Mouse (Mus musculus) forebrain, embryonic 12.5 days (tissue): ENCODE results near the gene Ctbs. TPM values are rescaled to one million over a fixed set of nuclear protein-coding genes. Genes with fewer than 3 reads are reported as not detected.
A peak's percentile ranks its signal among the peaks of the same experiment; 100 is the strongest.

Source experiments
- ATAC-seq: fragments of 200-750 bp; cut with Nextera tagmentation; 2 replicates; pipeline ENCODE4 v1.8.0; 2017; ENCODE audit warnings: moderate TSS enrichment; ENCODE audit not compliant: low FRiP score
- H3K27ac ChIP-seq: fragments of 300-500 bp; sonication (generic); 2 replicates; pipeline ENCODE4 v1.5.1; 2016; ENCODE audit warnings: mild to moderate bottlenecking
- H3K27me3 ChIP-seq: fragments of 300-500 bp; sonication (generic); 2 replicates; pipeline ENCODE4 v1.6.1; 2016; ENCODE audit warnings: mild to moderate bottlenecking
- H3K36me3 ChIP-seq: fragments of 300-500 bp; sonication (generic); replicated peaks from 2 replicates; pipeline ENCODE4 v1.6.1; 2016; ENCODE audit warnings: mild to moderate bottlenecking
- H3K4me1 ChIP-seq: fragments of 300-500 bp; sonication (generic); 2 replicates; pipeline ENCODE4 v1.6.1; 2016
- H3K4me2 ChIP-seq: fragments of 300-500 bp; sonication (generic); 2 replicates; pipeline ENCODE4 v1.6.1; 2016; ENCODE audit warnings: mild to moderate bottlenecking, moderate library complexity
- H3K4me3 ChIP-seq: fragments of 300-500 bp; sonication (generic); replicated peaks from 2 replicates; pipeline ENCODE4 v1.5.1; 2016; ENCODE audit warnings: mild to moderate bottlenecking
- H3K9ac ChIP-seq: fragments of 300-500 bp; sonication (generic); 2 replicates; pipeline ENCODE4 v1.6.1; 2016; ENCODE audit warnings: mild to moderate bottlenecking
- H3K9me3 ChIP-seq: fragments of 300-500 bp; sonication (generic); 2 replicates; pipeline ENCODE4 v1.6.1; 2016
- WGBS: fragments of 180-500 bp; shearing (Covaris S2); methylation state at CpG from one replicate; pipeline ENCODE4 v1.1.7; 2016; 5-methylcytosine and 5-hydroxymethylcytosine counted together
- polyA plus RNA-seq: library from polyadenylated mRNA; unstranded; fragments of >200 nt; fragmentation: Nextera tagmentation; extraction: Ambion mirVana; gene quantifications from 2 replicates; pipeline ENCODE4 v1.2.1, GENCODE M21; 2016

The Ctbs gene
- polyA plus RNA-seq, 1 experiment from 2014 or later, result 5.5 TPM

- H3K27me3 ChIP-seq, result no peaks in the 10 kb centered on the region
- 88% methylated on average over 5 of the region's 5 CpGs for WGBS
- H3K27ac ChIP-seq, result no peak overlapping the region
- no peak overlapping the region for H3K9ac ChIP-seq
- peaks cover 5% of the 10 kb centered on the region; the same call in 1 of the 2 replicates for H3K4me1 ChIP-seq
- no peaks in the 10 kb centered on the region for H3K36me3 ChIP-seq
- H3K4me3 ChIP-seq, result no peak overlapping the region
- H3K4me2 ChIP-seq, result no peak overlapping the region
- no peak for ATAC-seq
- H3K9me3 ChIP-seq, result no peaks in the 10 kb centered on the region
These were observed 1.8 kb downstream of the Ctbs start for GRCm38 (mm10) chr3:146451375-146451774.

GRCm38 (mm10) chr3:146462939-146463338 lies 13.3 kb downstream of the Ctbs start:
- Histone ChIP-seq H3K27ac (no peak overlapping the region), H3K9ac (no peak overlapping the region), H3K9me3 (no peaks in the 10 kb centered on the region), H3K4me2 (no peak overlapping the region), H3K36me3 (no peaks in the 10 kb centered on the region), H3K4me3 (no peak overlapping the region), H3K4me1 (no peaks in the 10 kb centered on the region), H3K27me3 (no peaks in the 10 kb centered on the region)
- 71% methylated on average over 2 of the region's 2 CpGs for WGBS
- no peak for ATAC-seq

GRCm38 (mm10) chr3:146469226-146469625 lies 19.6 kb downstream of the Ctbs start:
- Histone ChIP-seq H3K27me3 (no peaks in the 10 kb centered on the region), H3K9ac (no peak overlapping the region), H3K36me3 (no peaks in the 10 kb centered on the region), H3K9me3 (no peaks in the 10 kb centered on the region), H3K4me2 (no peak overlapping the region), H3K4me1 (no peaks in the 10 kb centered on the region), H3K27ac (no peak overlapping the region), H3K4me3 (no peak overlapping the region)
- 88% methylated on average over 2 of the region's 2 CpGs for WGBS
- ATAC-seq, result no peak

GRCm38 (mm10) chr3:146472657-146473056 lies 23.1 kb downstream of the Ctbs start:
- ATAC-seq, result no peak
- Histone ChIP-seq H3K4me1 (no peaks in the 10 kb centered on the region), H3K36me3 (no peaks in the 10 kb centered on the region), H3K4me2 (no peak overlapping the region), H3K9me3 (no peaks in the 10 kb centered on the region), H3K27ac (no peak overlapping the region), H3K9ac (no peak overlapping the region), H3K4me3 (no peak overlapping the region), H3K27me3 (no peaks in the 10 kb centered on the region)
- 68% methylated on average over 4 of the region's 4 CpGs for WGBS

GRCm38 (mm10) chr3:146473741-146474140 lies 24.1 kb downstream of the Ctbs start:
- ATAC-seq, result no peak
- H3K27me3 ChIP-seq, result no peaks in the 10 kb centered on the region
- H3K27ac ChIP-seq, result no peak overlapping the region
- no peaks in the 10 kb centered on the region for H3K4me1 ChIP-seq
- H3K9me3 ChIP-seq, result no peaks in the 10 kb centered on the region
- H3K9ac ChIP-seq, result no peak overlapping the region
- H3K4me3 ChIP-seq, result no peak overlapping the region
- H3K4me2 ChIP-seq, result no peak overlapping the region
- H3K36me3 ChIP-seq, result no peaks in the 10 kb centered on the region

GRCm38 (mm10) chr3:146474428-146474827 lies 24.8 kb downstream of the Ctbs start:
- WGBS, result 92% methylated on average over 3 of the region's 3 CpGs
- Histone ChIP-seq H3K4me2 (no peak overlapping the region), H3K4me1 (no peaks in the 10 kb centered on the region)

GRCm38 (mm10) chr3:146482044-146482443 lies 32.4 kb downstream of the Ctbs start:
- Histone ChIP-seq H3K27ac (no peak overlapping the region), H3K9ac (no peak overlapping the region), H3K4me1 (no peaks in the 10 kb centered on the region), H3K9me3 (no peaks in the 10 kb centered on the region), H3K4me2 (no peak overlapping the region), H3K4me3 (no peak overlapping the region), H3K36me3 (no peaks in the 10 kb centered on the region), H3K27me3 (no peaks in the 10 kb centered on the region)
- 71% methylated on average over 2 of the region's 2 CpGs for WGBS
- no peak for ATAC-seq

More at GRCm38 (mm10) chr3:146474428-146474827, 24.8 kb downstream of the Ctbs start:
- no peaks in the 10 kb centered on the region for H3K9me3 ChIP-seq
- H3K9ac ChIP-seq, result no peak overlapping the region
- no peak overlapping the region for H3K27ac ChIP-seq
- H3K4me3 ChIP-seq, result no peak overlapping the region
- no peak for ATAC-seq
- no peaks in the 10 kb centered on the region for H3K27me3 ChIP-seq
- H3K36me3 ChIP-seq, result no peaks in the 10 kb centered on the region

- Histone ChIP-seq H3K27ac (no peak overlapping the region), H3K9ac (no peak overlapping the region), H3K36me3 (no peaks in the 10 kb centered on the region), H3K27me3 (no peaks in the 10 kb centered on the region), H3K4me1 (no peaks in the 10 kb centered on the region), H3K4me3 (no peak overlapping the region), H3K4me2 (no peak overlapping the region), H3K9me3 (no peaks in the 10 kb centered on the region)
- WGBS, result 86% methylated on average over 4 of the region's 4 CpGs
- ATAC-seq, result no peak
These were observed 36.9 kb downstream of the Ctbs start for GRCm38 (mm10) chr3:146486464-146486863.

GRCm38 (mm10) chr3:146494941-146495340 lies 45.3 kb downstream of the Ctbs start:
- no peaks in the 10 kb centered on the region; the same call in 1 of the 2 replicates for H3K4me1 ChIP-seq
- H3K36me3 ChIP-seq, result no peaks in the 10 kb centered on the region
- no peak overlapping the region for H3K4me3 ChIP-seq
- no peak overlapping the region for H3K9ac ChIP-seq
- no peak overlapping the region for H3K27ac ChIP-seq
- WGBS, result 33% methylated on average over 8 of the region's 8 CpGs
- H3K4me2 ChIP-seq, result no peak overlapping the region
- H3K27me3 ChIP-seq, result no peaks in the 10 kb centered on the region
- no peak for ATAC-seq
- no peaks in the 10 kb centered on the region for H3K9me3 ChIP-seq

GRCm38 (mm10) chr3:146498989-146499388 lies 49.4 kb downstream of the Ctbs start:
- Histone ChIP-seq H3K4me2 (peak overlapping the region; percentile 61), H3K27ac (peak overlapping the region; percentile 82), H3K4me3 (peak overlapping the region; percentile 82), H3K27me3 (no peaks in the 10 kb centered on the region), H3K9ac (peak overlapping the region; percentile 76), H3K36me3 (peaks cover 10% of the 10 kb centered on the region), H3K4me1 (peaks cover 22% of the 10 kb centered on the region), H3K9me3 (no peaks in the 10 kb centered on the region)
- ATAC-seq, result no peak
- WGBS, result 4% methylated on average over 13 of the region's 13 CpGs

GRCm38 (mm10) chr3:146499431-146500002 lies 49.9 kb downstream of the Ctbs start, which contains the start of the genes Spata1 and Gng5:
Gene Spata1, minus strand, starts transcription at chr3:146499753.
Gene Gng5, plus strand, starts transcription at chr3:146499807.
- under 1% methylated on average over 41 of the region's 88 CpGs for WGBS
- peak; percentile 94 for ATAC-seq
- H3K9ac ChIP-seq, result peak within 1 kb of the TSS; percentile 76

GRCm38 (mm10) chr3:146500003-146500809 lies 50.6 kb downstream of the Ctbs start:
- Histone ChIP-seq H3K27ac (peak overlapping the region; percentile 82), H3K27me3 (no peaks in the 10 kb centered on the region), H3K4me2 (peak overlapping the region; percentile 61), H3K9ac (peak overlapping the region; percentile 76), H3K36me3 (peaks cover 15% of the 10 kb centered on the region), H3K4me1 (peaks cover 22% of the 10 kb centered on the region), H3K9me3 (no peaks in the 10 kb centered on the region), H3K4me3 (peak overlapping the region; percentile 82)
- no peak for ATAC-seq
- 0% methylated on average over 31 of the region's 57 CpGs for WGBS

More at GRCm38 (mm10) chr3:146499431-146500002, 49.9 kb downstream of the Ctbs start, which contains the start of the genes Spata1 and Gng5:
- H3K27me3 ChIP-seq, result no peaks in the 10 kb centered on the region
- peaks cover 22% of the 10 kb centered on the region for H3K4me1 ChIP-seq
- H3K4me2 ChIP-seq, result peak within 1 kb of the TSS; percentile 61
- H3K4me3 ChIP-seq, result peak within 1 kb of the TSS; percentile 82
- H3K27ac ChIP-seq, result peak within 1 kb of the TSS; percentile 82
- peaks cover 15% of the 10 kb centered on the region for H3K36me3 ChIP-seq
- no peaks in the 10 kb centered on the region for H3K9me3 ChIP-seq
